Mouse (Mus musculus) neural tube, embryonic 10.5 days (tissue): ENCODE data around the gene Gstt1.

Source experiments
- DNase-seq: peaks from one replicate; pipeline ENCODE4 v3.0.0-alpha.2; 2017; ENCODE audit warnings: low spot score; ENCODE audit errors: extremely low spot score

Gstt1 gene

DNA sequence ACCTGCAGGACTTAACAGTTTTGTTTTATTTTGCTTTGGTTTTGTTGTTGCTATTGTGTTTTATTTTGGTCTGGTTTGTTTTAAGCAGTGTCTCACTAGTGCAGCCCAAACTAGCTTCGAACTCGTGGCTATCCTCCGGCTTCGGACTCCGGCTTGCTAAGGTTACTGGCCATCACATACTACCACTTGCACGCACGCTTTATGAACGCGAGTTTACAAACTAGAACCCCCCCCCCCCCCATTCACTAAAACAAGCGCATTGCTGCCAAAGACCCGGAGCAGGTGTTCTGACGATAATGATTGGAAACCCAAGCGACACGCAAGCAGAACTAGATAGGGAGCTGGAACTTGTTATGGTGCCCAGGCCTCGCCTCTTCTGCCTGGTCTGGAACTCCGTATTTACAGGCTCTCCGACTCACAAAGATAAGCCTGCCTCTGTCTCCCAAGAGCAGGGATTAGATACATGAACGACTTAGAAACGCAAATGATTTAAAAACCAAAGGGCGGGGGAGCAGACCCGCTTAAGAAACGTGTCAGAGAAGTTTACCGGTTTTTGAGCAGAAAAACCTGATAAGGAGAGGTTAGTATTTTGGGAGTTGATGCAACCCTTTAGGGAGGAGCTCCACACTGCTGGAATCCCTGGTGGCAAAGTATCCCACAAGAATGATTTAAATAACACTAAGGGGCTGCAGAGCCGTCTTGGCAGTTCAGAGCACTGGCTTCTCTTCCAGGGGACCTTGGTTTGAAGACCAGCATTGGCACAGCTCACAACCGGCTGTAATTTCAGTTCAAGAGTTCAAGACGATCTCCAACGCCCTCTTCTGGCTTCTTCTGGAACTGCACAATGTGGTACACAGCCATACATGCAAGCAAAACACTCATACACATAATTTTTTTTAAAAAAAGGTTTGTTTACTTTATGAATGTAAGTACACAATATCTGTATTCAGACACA lies 33.6 kb downstream of the Gstt1 start:
- DNase-seq, result peak; percentile 89

DNA sequence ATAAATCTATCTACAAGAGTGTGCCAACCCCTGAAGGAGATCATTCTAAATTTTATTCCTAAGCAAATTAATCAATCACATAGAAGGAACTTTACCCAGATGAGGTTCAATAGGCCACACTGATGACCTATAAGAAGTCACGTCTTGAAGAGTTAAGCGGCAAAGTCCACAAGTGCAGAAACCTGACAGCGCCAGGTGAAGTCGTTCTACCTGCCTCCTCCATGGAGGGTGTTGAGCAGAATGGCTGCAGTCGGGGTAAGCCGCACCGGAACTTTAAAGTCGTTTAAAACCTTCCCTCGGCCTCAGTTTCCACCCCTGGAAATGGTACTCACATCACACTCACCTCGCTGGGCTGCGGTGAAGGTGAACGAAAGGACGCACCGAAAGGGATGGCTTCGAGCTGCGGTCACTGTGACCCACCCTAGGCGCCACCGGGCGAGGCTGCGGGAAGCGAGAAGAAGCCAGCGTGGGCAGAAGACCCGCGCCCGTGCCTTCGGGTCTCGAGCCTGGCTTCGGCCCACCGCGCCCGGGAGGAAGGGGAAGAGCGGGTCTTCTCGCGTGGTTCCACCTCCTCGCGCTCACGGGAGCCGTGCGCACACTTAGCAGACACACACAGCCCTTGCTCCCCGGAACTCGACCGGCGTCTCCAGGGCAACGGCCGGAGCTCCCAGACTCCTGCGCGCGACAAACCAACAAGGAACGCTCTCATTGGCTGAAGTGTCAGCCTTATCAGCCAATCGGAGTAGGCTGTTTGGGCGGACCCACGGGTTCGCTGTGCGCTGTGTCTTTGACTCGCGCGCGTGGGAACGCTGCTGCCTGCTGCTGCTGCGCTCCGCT lies 34.5 kb downstream of the Gstt1 start, which contains the start of gene Cabin1:
Cabin1 (minus strand) TSS at position 660 of the 837 bp plus-strand sequence.
- DNase-seq, result peak; percentile 100

DNA sequence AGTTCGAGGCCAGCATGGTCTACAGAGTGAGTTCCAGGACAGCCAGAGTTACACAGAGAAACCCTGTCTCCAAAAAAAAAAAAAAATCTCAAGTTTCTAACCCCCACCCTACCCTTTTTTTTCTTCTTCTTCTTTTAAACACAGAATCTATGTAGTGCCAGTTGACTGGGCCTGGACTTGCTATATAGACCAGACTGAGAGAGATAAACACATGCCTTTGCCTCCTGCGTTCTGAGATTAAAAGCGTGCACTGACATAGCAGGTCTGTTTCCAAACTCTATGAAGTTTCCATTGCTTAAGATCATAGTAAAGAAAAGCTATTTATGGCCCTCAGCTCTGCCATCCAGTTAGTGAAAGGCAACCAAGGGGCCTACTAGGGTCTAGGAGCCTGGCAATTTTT lies 36.0 kb downstream of the Gstt1 start:
- DNase-seq, result no peak

DNA sequence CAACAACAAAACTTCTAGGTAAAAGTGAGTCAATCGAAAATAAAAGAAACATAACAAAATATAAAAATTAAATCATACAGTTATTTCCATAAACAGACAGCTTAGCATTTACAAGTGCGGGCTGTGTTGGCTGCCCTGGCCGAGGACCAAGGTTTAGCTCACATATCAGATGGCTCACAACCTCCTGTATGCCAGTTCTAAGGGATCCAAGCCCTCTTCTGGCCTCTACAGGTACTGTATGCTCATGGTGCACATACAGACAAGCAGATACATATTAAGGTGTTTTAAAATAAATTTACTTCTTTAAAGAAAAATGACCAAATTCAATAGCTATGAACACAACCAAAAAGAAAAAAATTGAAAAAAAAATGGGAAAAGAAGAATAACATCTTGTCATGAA lies 38.1 kb downstream of the Gstt1 start:
- no peak for DNase-seq

DNA sequence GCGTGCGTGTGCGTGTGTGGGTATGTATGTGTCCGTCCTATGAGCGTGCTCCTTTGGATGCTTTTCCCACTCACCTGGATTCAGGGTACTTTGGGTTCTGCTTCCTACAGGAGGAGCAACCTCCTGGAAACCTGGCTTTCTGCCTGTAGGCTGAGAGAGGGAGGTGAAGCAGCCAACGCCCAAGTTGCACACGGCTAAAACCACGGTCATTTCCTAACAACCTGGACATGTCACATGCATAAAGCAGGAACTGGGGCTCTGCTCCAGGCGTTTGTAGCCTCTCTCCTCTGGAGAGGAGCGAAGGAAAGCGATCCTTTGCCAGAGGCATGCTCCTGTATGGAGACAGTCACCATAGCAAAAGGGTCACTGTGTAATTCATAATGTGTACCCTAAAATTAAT lies 41.7 kb downstream of the Gstt1 start:
- no peak for DNase-seq

DNA sequence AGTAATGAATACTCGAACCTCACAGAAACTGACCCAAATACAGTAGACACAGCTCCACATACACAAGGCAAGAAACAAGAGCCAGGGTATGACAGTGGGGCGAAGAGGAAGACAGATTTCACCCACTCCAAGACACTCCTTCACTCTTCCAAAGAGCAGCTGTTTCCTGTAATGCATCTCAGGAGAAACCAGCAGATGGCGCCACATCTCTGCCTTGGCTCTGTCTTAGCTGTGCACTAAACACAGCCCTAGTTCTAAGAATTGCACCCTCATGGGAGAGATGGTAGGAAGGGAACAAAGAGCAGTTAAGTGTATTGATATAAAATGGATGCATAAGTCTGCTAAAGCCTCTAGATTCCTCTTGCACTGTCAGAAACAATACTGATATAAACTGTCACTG lies 54.4 kb downstream of the Gstt1 start:
- peak; percentile 79 for DNase-seq

DNA sequence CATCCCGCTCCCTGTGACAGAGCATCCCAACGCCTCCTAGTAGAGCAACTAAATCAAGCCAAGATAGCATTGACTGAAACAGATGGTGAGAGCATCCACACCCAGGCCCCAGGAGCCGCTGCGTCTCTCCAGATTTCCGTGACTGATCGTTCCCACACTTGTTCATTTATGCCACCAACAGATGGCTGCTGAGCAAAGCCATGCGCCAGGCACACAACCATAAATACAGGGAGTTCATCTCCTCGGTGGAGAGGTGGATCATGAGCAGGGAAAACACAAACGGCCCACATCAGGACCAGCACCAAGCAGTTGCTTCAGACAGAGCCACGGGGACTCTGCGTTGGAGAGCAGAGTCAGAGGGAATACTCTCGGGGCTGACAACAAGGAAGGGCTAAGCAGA lies 55.0 kb downstream of the Gstt1 start:
- DNase-seq, result no peak

DNA sequence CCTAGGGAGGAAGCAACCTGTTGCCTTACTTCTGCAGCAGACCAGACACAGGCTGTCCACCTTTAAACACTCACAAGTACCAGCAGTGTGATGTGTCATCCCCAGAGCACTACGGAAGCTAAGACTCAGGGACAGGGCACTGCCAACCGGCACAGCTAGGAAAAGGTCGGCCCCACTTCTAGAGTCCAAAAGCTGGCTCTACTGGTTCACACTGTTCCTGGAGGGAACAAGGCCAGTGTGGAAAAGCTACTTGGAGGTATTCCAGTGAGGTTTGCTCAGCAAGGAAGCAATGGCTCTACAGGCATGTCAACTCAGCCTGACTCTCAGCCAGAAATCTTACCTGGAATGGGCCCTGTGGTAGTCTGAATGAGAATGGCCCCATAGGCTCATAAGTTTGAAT lies 57.5 kb downstream of the Gstt1 start:
- no peak for DNase-seq
